Mouse (Mus musculus) kidney, adult 2 months (tissue): Measurements from ENCODE around the gene Mtmr4.

ENCODE experiments used
- CTCF ChIP-seq: fragments of 200-500 bp; conservative IDR thresholded peaks from 2 replicates; pipeline ENCODE4 v1.5.1; 2011; ENCODE audit warnings: low read depth, mild to moderate bottlenecking, control low read depth, low read length, moderate library complexity, mixed read lengths; ENCODE audit not compliant: insufficient read depth, insufficient read length
- POLR2A ChIP-seq: fragments of 200-500 bp; IDR thresholded peaks from one replicate; pipeline ENCODE4 v1.6.1; 2011; ENCODE audit warnings: low read depth, low read length, control low read depth

DNA sequence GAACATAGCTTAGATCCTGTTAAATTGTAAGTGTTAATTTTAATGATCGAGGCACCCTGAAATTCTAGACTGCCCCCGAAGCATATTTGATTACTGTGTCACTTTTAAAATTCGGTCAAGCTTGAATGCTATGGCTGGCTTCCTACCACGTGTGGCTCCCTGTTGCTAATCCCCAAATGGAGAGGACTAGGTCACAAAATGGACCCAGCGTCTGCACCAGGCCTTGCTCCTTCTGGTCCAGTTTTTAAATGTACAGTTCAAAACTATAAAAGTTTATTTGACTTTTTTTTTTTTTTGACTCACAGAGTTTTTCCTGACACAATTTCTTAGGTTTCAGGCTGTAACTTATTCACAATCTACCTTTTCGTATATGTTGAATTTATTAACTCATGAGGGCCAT is 73.3 kb downstream of the Mtmr4 start:
- TF ChIP-seq CTCF (no peak), POLR2A (no peak)
